Mouse (Mus musculus): Measurements from ENCODE around the gene Exoc8.

DNA sequence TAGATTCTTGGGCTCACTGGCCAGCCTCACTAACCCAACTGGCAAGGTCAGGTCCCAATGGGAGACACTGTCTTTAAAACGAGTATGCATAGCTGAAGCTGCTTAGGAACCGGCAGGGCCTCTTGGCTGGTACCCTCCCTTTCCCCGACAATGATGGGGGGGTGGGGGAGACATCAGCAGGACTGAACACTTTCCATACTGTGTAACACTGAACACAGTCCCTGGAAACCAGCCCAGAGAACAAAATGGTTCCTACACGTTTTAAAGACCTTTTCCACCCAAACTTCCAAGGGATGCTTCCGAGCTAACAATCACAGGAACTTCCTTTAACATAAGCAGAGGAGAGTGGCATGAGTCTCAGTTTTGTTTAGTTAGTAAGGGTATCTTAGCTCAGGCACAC, 37.6 kb upstream of the Exoc8 start:
- no peak for TF ChIP-seq POLR2A (IDR thresholded peaks at IDR 0.05; ENCODE audit: insufficient read depth, low read length)
- TF ChIP-seq CTCF (IDR thresholded peaks at IDR 0.05; ENCODE audit: low read depth, low read length) = no peak
- no peak for TF ChIP-seq EP300 (IDR thresholded peaks at IDR 0.05; ENCODE audit: insufficient read depth, low read depth, low read length)

All from ES-Bruce4 (cell line).